Mouse (Mus musculus) NIH3T3 (cell line): ENCODE measurements around the gene Hist1h2ag.

Experiments used
- DNase-seq: peaks from one replicate; pipeline ENCODE4 v3.0.0-alpha.2; 2012; ENCODE audit warnings: low read depth

The Hist1h2ag gene

GRCm38 (mm10) chr13:22008707-22009106 lies 34.0 kb downstream of the Hist1h2ag start:
- DNase-seq = no peak

- DNase-seq = no peak
These were observed 34.9 kb downstream of the Hist1h2ag start for GRCm38 (mm10) chr13:22007872-22008271.

GRCm38 (mm10) chr13:22007121-22007510 lies 35.6 kb downstream of the Hist1h2ag start:
- no peak for DNase-seq

GRCm38 (mm10) chr13:22006334-22007120 lies 36.2 kb downstream of the Hist1h2ag start:
- peak; percentile 40 for DNase-seq

- DNase-seq = peak; percentile 16
These were observed 37.0 kb downstream of the Hist1h2ag start for GRCm38 (mm10) chr13:22005605-22006333.

GRCm38 (mm10) chr13:22001823-22002222 lies 40.9 kb downstream of the Hist1h2ag start:
- no peak for DNase-seq

- no peak for DNase-seq
These were observed 41.4 kb downstream of the Hist1h2ag start for GRCm38 (mm10) chr13:22001346-22001745.

- no peak for DNase-seq
These were observed 43.6 kb downstream of the Hist1h2ag start for GRCm38 (mm10) chr13:21999147-21999546.

- DNase-seq = no peak
These were observed 44.3 kb downstream of the Hist1h2ag start for GRCm38 (mm10) chr13:21998412-21998811.

GRCm38 (mm10) chr13:21997821-21998220 lies 44.9 kb downstream of the Hist1h2ag start:
- DNase-seq = no peak

- no peak for DNase-seq
These were observed 45.4 kb downstream of the Hist1h2ag start for GRCm38 (mm10) chr13:21997201-21997820.

GRCm38 (mm10) chr13:21996840-21997185 lies 45.9 kb downstream of the Hist1h2ag start:
- DNase-seq = no peak

GRCm38 (mm10) chr13:21996101-21996839 lies 46.5 kb downstream of the Hist1h2ag start:
- DNase-seq = peak; percentile 57

GRCm38 (mm10) chr13:21995331-21995914 lies 47.3 kb downstream of the Hist1h2ag start:
- peak; percentile 67 for DNase-seq

GRCm38 (mm10) chr13:21994896-21995295 lies 47.8 kb downstream of the Hist1h2ag start:
- DNase-seq = peak; percentile 17

- peak; percentile 73 for DNase-seq
These were observed 48.6 kb downstream of the Hist1h2ag start for GRCm38 (mm10) chr13:21993957-21994738.

GRCm38 (mm10) chr13:21992550-21992949 lies 50.2 kb downstream of the Hist1h2ag start:
- no peak for DNase-seq
